Mouse (Mus musculus): Measurements from ENCODE around the gene Pithd1.

GRCm38 (mm10) chr4:135930239-135930638 is 56.8 kb downstream of the Pithd1 start:
- TF ChIP-seq POLR2A (IDR thresholded peaks at IDR 0.05; ENCODE audit: insufficient read length, low read depth): no peak
- TF ChIP-seq TCF12 (IDR thresholded peaks at IDR 0.05; ENCODE audit: insufficient read depth, poor library complexity, severe bottlenecking): no peak
- no peak for TF ChIP-seq USF1 (IDR thresholded peaks at IDR 0.05; ENCODE audit: low read depth)

Data from myocyte (in vitro differentiated cells).